Mouse (Mus musculus) liver, embryonic 16.5 days (tissue): Measurements from ENCODE around the gene Maml3. TPM values are rescaled to one million over a fixed set of nuclear protein-coding genes. Genes with fewer than 3 reads are reported as not detected.

Experiments used
- ATAC-seq: fragments of 200-750 bp; cut with Nextera tagmentation; 2 replicates; pipeline ENCODE4 v1.8.0; 2017; ENCODE audit warnings: low read depth, mild to moderate bottlenecking, moderate number of reproducible peaks, moderate library complexity
- H3K27ac ChIP-seq: fragments of 300-500 bp; sonication (generic); 2 replicates; pipeline ENCODE4 v1.5.1; 2014; ENCODE audit warnings: mild to moderate bottlenecking, low read length
- H3K27me3 ChIP-seq: fragments of 300-500 bp; sonication (generic); 2 replicates; pipeline ENCODE4 v1.6.1; 2014; ENCODE audit warnings: low read depth, low read length, mixed read lengths; ENCODE audit not compliant: control insufficient read depth, insufficient read depth
- H3K36me3 ChIP-seq: fragments of 300-500 bp; sonication (generic); 2 replicates; pipeline ENCODE4 v1.6.1; 2014; ENCODE audit warnings: mild to moderate bottlenecking; ENCODE audit not compliant: control insufficient read depth, insufficient read depth
- H3K4me1 ChIP-seq: fragments of 300-500 bp; sonication (generic); 2 replicates; pipeline ENCODE4 v1.6.1; 2014; ENCODE audit warnings: low read depth, low read length, mixed read lengths; ENCODE audit not compliant: control insufficient read depth
- H3K4me2 ChIP-seq: fragments of 300-500 bp; sonication (generic); 2 replicates; pipeline ENCODE4 v1.6.1; 2014; ENCODE audit warnings: low read depth, low read length, mixed read lengths
- H3K4me3 ChIP-seq: fragments of 300-500 bp; sonication (generic); 2 replicates; pipeline ENCODE4 v1.5.1; 2014; ENCODE audit warnings: low read depth, mild to moderate bottlenecking, low read length
- H3K9ac ChIP-seq: fragments of 300-500 bp; sonication (generic); 2 replicates; pipeline ENCODE4 v1.6.1; 2014; ENCODE audit warnings: low read depth, low read length
- H3K9me3 ChIP-seq: fragments of 300-500 bp; sonication (generic); replicated peaks from 2 replicates; pipeline ENCODE4 v1.6.1; 2016; ENCODE audit warnings: low read length; ENCODE audit not compliant: control insufficient read depth
- WGBS: fragments of 180-500 bp; shearing (Covaris S2); extraction: QIAGEN DNeasy Blood & Tissue Kit; methylation state at CpG from one replicate; pipeline ENCODE4 v1.1.7; 2014; ENCODE audit not compliant: insufficient replicate concordance; 5-methylcytosine and 5-hydroxymethylcytosine counted together
- polyA plus RNA-seq: library from polyadenylated mRNA; unstranded; fragments of >200 nt; fragmentation: Nextera tagmentation; extraction: Ambion mirVana; gene quantifications from 2 replicates; pipeline ENCODE4 v1.2.1, GENCODE M21; 2015

The Maml3 gene
- polyA plus RNA-seq, 1 experiment from 2014 or later, result 0.78 TPM

GRCm38 (mm10) chr3:51778179-51778578 is 326.7 kb downstream of the Maml3 start:
- no peak for ATAC-seq
- H3K4me1 ChIP-seq, result no peaks in the 10 kb centered on the region
- H3K27me3 ChIP-seq, result no peaks in the 10 kb centered on the region
- H3K9me3 ChIP-seq, result no peaks in the 10 kb centered on the region
- no peaks in the 10 kb centered on the region for H3K36me3 ChIP-seq
- H3K27ac ChIP-seq, result no peak overlapping the region
- no peak overlapping the region for H3K9ac ChIP-seq
- no peak overlapping the region for H3K4me2 ChIP-seq
- WGBS, result 22% methylated on average over 3 of the region's 3 CpGs
- no peak overlapping the region for H3K4me3 ChIP-seq

GRCm38 (mm10) chr3:51776018-51776611 is 328.8 kb downstream of the Maml3 start:
- H3K4me1 ChIP-seq, result no peaks in the 10 kb centered on the region
- no peaks in the 10 kb centered on the region for H3K27me3 ChIP-seq
- no peaks in the 10 kb centered on the region for H3K9me3 ChIP-seq
- no peak overlapping the region for H3K9ac ChIP-seq
- no peak overlapping the region for H3K4me3 ChIP-seq
- ATAC-seq, result no peak
- WGBS, result 48% methylated on average over 2 of the region's 2 CpGs
- H3K36me3 ChIP-seq, result no peaks in the 10 kb centered on the region
- no peak overlapping the region for H3K4me2 ChIP-seq
- H3K27ac ChIP-seq, result no peak overlapping the region

GRCm38 (mm10) chr3:51773587-51773986 is 331.3 kb downstream of the Maml3 start:
- 29% methylated on average over 5 of the region's 5 CpGs for WGBS
- H3K4me3 ChIP-seq, result no peak overlapping the region
- no peak overlapping the region for H3K9ac ChIP-seq
- no peak overlapping the region for H3K4me2 ChIP-seq
- no peak for ATAC-seq
- H3K9me3 ChIP-seq, result no peaks in the 10 kb centered on the region
- no peaks in the 10 kb centered on the region for H3K36me3 ChIP-seq
- H3K27ac ChIP-seq, result no peak overlapping the region
- no peaks in the 10 kb centered on the region for H3K27me3 ChIP-seq
- H3K4me1 ChIP-seq, result no peaks in the 10 kb centered on the region

GRCm38 (mm10) chr3:51771839-51772630 is 332.8 kb downstream of the Maml3 start:
- Histone ChIP-seq H3K4me1 (no peaks in the 10 kb centered on the region), H3K9ac (no peak overlapping the region), H3K27me3 (no peaks in the 10 kb centered on the region), H3K36me3 (no peaks in the 10 kb centered on the region), H3K4me2 (no peak overlapping the region), H3K9me3 (no peaks in the 10 kb centered on the region), H3K4me3 (no peak overlapping the region), H3K27ac (no peak overlapping the region)
- no peak for ATAC-seq
- WGBS, result 65% methylated on average over 9 of the region's 9 CpGs

- H3K9me3 ChIP-seq, result no peaks in the 10 kb centered on the region
- H3K27me3 ChIP-seq, result no peaks in the 10 kb centered on the region
- 74% methylated on average over 6 of the region's 6 CpGs for WGBS
- H3K36me3 ChIP-seq, result no peaks in the 10 kb centered on the region
- ATAC-seq, result no peak
- H3K4me2 ChIP-seq, result no peak overlapping the region
- no peak overlapping the region for H3K27ac ChIP-seq
- H3K4me1 ChIP-seq, result no peaks in the 10 kb centered on the region
- H3K4me3 ChIP-seq, result no peak overlapping the region
- H3K9ac ChIP-seq, result no peak overlapping the region
These were observed 335.7 kb downstream of the Maml3 start for GRCm38 (mm10) chr3:51769196-51769595.

- H3K4me3 ChIP-seq, result no peak overlapping the region
- no peaks in the 10 kb centered on the region for H3K36me3 ChIP-seq
- H3K4me1 ChIP-seq, result no peaks in the 10 kb centered on the region
- WGBS, result 34% methylated on average over 12 of the region's 12 CpGs
- ATAC-seq, result no peak
- no peaks in the 10 kb centered on the region for H3K9me3 ChIP-seq
- no peak overlapping the region for H3K9ac ChIP-seq
- no peak overlapping the region for H3K4me2 ChIP-seq
- no peak overlapping the region for H3K27ac ChIP-seq
- H3K27me3 ChIP-seq, result no peaks in the 10 kb centered on the region
These were observed 339.5 kb downstream of the Maml3 start for GRCm38 (mm10) chr3:51765220-51765923.

- H3K4me2 ChIP-seq, result no peak overlapping the region
- no peaks in the 10 kb centered on the region for H3K36me3 ChIP-seq
- no peaks in the 10 kb centered on the region for H3K9me3 ChIP-seq
- 74% methylated on average over 3 of the region's 3 CpGs for WGBS
- H3K27me3 ChIP-seq, result no peaks in the 10 kb centered on the region
- H3K4me1 ChIP-seq, result no peaks in the 10 kb centered on the region
- H3K9ac ChIP-seq, result no peak overlapping the region
- no peak overlapping the region for H3K4me3 ChIP-seq
- ATAC-seq, result no peak
- no peak overlapping the region for H3K27ac ChIP-seq
These were observed 340.7 kb downstream of the Maml3 start for GRCm38 (mm10) chr3:51764175-51764574.

- ATAC-seq, result no peak
- no peak overlapping the region for H3K4me3 ChIP-seq
- no peaks in the 10 kb centered on the region for H3K9me3 ChIP-seq
- no peak overlapping the region for H3K27ac ChIP-seq
- no peak overlapping the region for H3K4me2 ChIP-seq
- no peaks in the 10 kb centered on the region for H3K27me3 ChIP-seq
- no peaks in the 10 kb centered on the region for H3K36me3 ChIP-seq
- H3K9ac ChIP-seq, result no peak overlapping the region
- no peaks in the 10 kb centered on the region for H3K4me1 ChIP-seq
- WGBS, result 77% methylated on average over 10 of the region's 10 CpGs
These were observed 342.0 kb downstream of the Maml3 start for GRCm38 (mm10) chr3:51762900-51763299.

GRCm38 (mm10) chr3:51759534-51759933 is 345.3 kb downstream of the Maml3 start:
- no peaks in the 10 kb centered on the region for H3K27me3 ChIP-seq
- ATAC-seq, result no peak
- H3K4me3 ChIP-seq, result no peak overlapping the region
- no peak overlapping the region for H3K9ac ChIP-seq
- H3K9me3 ChIP-seq, result no peaks in the 10 kb centered on the region
- H3K4me1 ChIP-seq, result no peaks in the 10 kb centered on the region
- H3K4me2 ChIP-seq, result no peak overlapping the region
- 47% methylated on average over 3 of the region's 3 CpGs for WGBS
- no peak overlapping the region for H3K27ac ChIP-seq
- H3K36me3 ChIP-seq, result no peaks in the 10 kb centered on the region
